Mouse (Mus musculus): Measurements from ENCODE around the gene Axin2. TPM values are rescaled to one million over a fixed set of nuclear protein-coding genes. Genes with fewer than 3 reads are reported as not detected.

The Axin2 gene
- total RNA-seq, 2 experiments from 2014 or later = 24.6 to 29.6 TPM

- no peak for DNase-seq (ENCODE audit: extremely low spot score in 1 of 2, low spot score in 1 of 2)
Measured at GRCm38 (mm10) chr11:108928096-108928495, 7.9 kb downstream of the Axin2 start.

- no peak for DNase-seq (ENCODE audit: extremely low spot score in 1 of 2, low spot score in 1 of 2)
Measured at GRCm38 (mm10) chr11:108928752-108929151, 8.6 kb downstream of the Axin2 start.

- no peak for DNase-seq (ENCODE audit: extremely low spot score in 1 of 2, low spot score in 1 of 2)
Measured at GRCm38 (mm10) chr11:108929176-108929575, 9.0 kb downstream of the Axin2 start.

- DNase-seq (ENCODE audit: extremely low spot score in 1 of 2, low spot score in 1 of 2) = no peak
Measured at GRCm38 (mm10) chr11:108929700-108930099, 9.6 kb downstream of the Axin2 start.

- DNase-seq (ENCODE audit: extremely low spot score in 1 of 2, low spot score in 1 of 2) = no peak
Measured at GRCm38 (mm10) chr11:108930612-108931011, 10.5 kb downstream of the Axin2 start.

- no peak for DNase-seq (ENCODE audit: extremely low spot score in 1 of 2, low spot score in 1 of 2)
Measured at GRCm38 (mm10) chr11:108933835-108934234, 13.7 kb downstream of the Axin2 start.

- no peak for DNase-seq (ENCODE audit: extremely low spot score in 1 of 2, low spot score in 1 of 2)
Measured at GRCm38 (mm10) chr11:108935128-108935868, 15.1 kb downstream of the Axin2 start.

- no peak for DNase-seq (ENCODE audit: extremely low spot score in 1 of 2, low spot score in 1 of 2)
Measured at GRCm38 (mm10) chr11:108936016-108936792, 16.1 kb downstream of the Axin2 start.

GRCm38 (mm10) chr11:108940655-108941412 is 20.7 kb downstream of the Axin2 start:
- no peak for DNase-seq (ENCODE audit: extremely low spot score in 1 of 2, low spot score in 1 of 2)

- peak in 1 of 2 experiments; percentile 58 for DNase-seq (ENCODE audit: extremely low spot score in 1 of 2, low spot score in 1 of 2)
Measured at GRCm38 (mm10) chr11:108941836-108942235, 21.7 kb downstream of the Axin2 start.

GRCm38 (mm10) chr11:108943741-108944140 is 23.6 kb downstream of the Axin2 start:
- no peak for DNase-seq (ENCODE audit: extremely low spot score in 1 of 2, low spot score in 1 of 2)

GRCm38 (mm10) chr11:108945666-108946065 is 25.5 kb downstream of the Axin2 start:
- DNase-seq (ENCODE audit: extremely low spot score in 1 of 2, low spot score in 1 of 2) = no peak

GRCm38 (mm10) chr11:108947425-108948184 is 27.5 kb downstream of the Axin2 start:
- DNase-seq (ENCODE audit: extremely low spot score in 1 of 2, low spot score in 1 of 2) = no peak

GRCm38 (mm10) chr11:108948501-108948900 is 28.4 kb downstream of the Axin2 start:
- no peak for DNase-seq (ENCODE audit: extremely low spot score in 1 of 2, low spot score in 1 of 2)

GRCm38 (mm10) chr11:108948931-108949330 is 28.8 kb downstream of the Axin2 start:
- no peak for DNase-seq (ENCODE audit: extremely low spot score in 1 of 2, low spot score in 1 of 2)

GRCm38 (mm10) chr11:108952343-108952742 is 32.2 kb downstream of the Axin2 start:
- no peak for DNase-seq (ENCODE audit: extremely low spot score in 1 of 2, low spot score in 1 of 2)

GRCm38 (mm10) chr11:108955943-108956342 is 35.8 kb downstream of the Axin2 start:
- DNase-seq (ENCODE audit: extremely low spot score in 1 of 2, low spot score in 1 of 2) = no peak

- no peak for DNase-seq (ENCODE audit: extremely low spot score in 1 of 2, low spot score in 1 of 2)
Measured at GRCm38 (mm10) chr11:108958349-108958748, 38.2 kb downstream of the Axin2 start.

- no peak for DNase-seq (ENCODE audit: extremely low spot score in 1 of 2, low spot score in 1 of 2)
Measured at GRCm38 (mm10) chr11:108959196-108959595, 39.0 kb downstream of the Axin2 start.

GRCm38 (mm10) chr11:108961651-108962065 is 41.5 kb downstream of the Axin2 start:
- no peak for DNase-seq (ENCODE audit: extremely low spot score in 1 of 2, low spot score in 1 of 2)
